Mouse (Mus musculus): ENCODE data around the gene Aaed1.

DNA sequence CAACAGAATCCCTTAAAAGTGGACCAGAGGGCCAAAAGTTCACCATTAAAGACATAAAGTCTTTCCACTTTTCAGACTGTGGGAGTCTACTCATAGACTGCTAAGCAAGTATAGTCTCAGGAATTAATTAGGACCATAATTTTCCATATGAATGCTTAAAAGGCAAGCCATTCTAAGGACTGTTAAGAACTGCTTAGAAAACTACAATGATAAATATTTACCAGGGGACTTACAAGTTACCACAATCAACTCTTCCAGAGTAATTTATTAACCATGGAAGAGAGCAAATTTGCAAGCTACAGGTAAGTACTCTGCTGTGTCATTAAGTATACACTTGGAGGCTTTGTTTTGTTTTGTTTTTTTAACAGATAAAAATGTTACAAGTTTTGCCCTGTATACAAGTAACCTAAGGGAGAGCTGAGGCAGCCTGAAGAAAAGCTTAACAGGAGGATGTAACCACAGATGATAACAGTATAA is 74.8 kb downstream of the Aaed1 start:
- TF ChIP-seq POLR2AphosphoS5 (IDR thresholded peaks at IDR 0.05; ENCODE audit: insufficient replicate concordance, low read depth, low read length) (no peak), CTCF (IDR thresholded peaks at IDR 0.05; ENCODE audit: low read depth, low read length) (no peak), TAL1 (conservative IDR thresholded peaks at IDR 0.05; ENCODE audit: low read depth, low read length) (no peak)

Data from G1E (cell line).